In the genomic region with DNA sequence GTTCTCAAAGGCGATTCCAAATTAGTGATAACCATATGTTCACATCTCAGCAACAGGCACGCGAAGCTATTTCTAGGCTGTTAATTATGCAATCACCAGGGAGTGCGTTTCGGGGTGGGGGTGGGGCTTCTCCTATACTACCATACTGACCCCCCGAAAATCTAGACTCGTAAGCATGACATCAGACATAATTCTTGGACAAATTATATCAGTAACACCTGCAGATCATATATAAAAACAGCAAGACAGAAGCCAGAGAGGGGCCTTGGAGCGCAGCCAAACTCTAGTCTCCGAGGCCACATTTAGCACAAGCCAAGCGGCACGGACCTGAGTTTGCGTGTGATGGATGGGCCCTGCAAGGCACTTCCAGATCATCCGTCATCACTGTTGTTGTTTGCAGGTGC, we compare ENCODE assay signal across 8 mouse cellular contexts.
A peak's percentile ranks its signal among the peaks of the same experiment; 100 is the strongest.
DNase-seq lines count a peak whose midpoint lies in the region; ATAC-seq and TF ChIP-seq lines count a peak whose summit lies in the region.

No protein-coding gene starts in this region.

- intact Hi-C loops in heart, adult 2 months (cut with DNase I) = no loop called here
- intact Hi-C loops in heart, postnatal 25 days (cut with DNase I) = loop anchor here (10.0 kb wide), 1 partner anchor 311 kb away; no protein-coding TSS in a partner anchor
- intact Hi-C loops in left cerebral cortex, postnatal 36 days (cut with DNase I) = loop anchor here (10.0 kb wide), 1 partner anchor 429 kb away; no protein-coding TSS in a partner anchor

- DNase-seq in heart, adult 2 months = peak; percentile 56 to 57
- DNase-seq in heart, postnatal 25 days (ENCODE audit: low spot score) = no peak
- peak; percentile 12 for DNase-seq in adrenal gland, adult 8-10 months
- peak; percentile 63 for DNase-seq in embryo, embryonic 11.5 days (ENCODE audit: low read depth, low spot score)
- peak; percentile 68 for DNase-seq in heart, postnatal 4 days
- peak; percentile 25 to 32 for DNase-seq in left cerebral cortex, postnatal 36 days (ENCODE audit: low spot score in 2 of 2)
- DNase-seq in B cell, adult 2 months = no peak

- no peaks in the 10 kb centered on the region for H3K27me3 ChIP-seq in heart, adult 2 months (ENCODE audit: control insufficient read depth, insufficient read depth, low read length)
- H3K27me3 ChIP-seq in stomach, embryonic 14.5 days (ENCODE audit: control insufficient read depth, insufficient read depth, low read length) = no peaks in the 10 kb centered on the region

- H3K4me1 ChIP-seq in heart, adult 2 months (ENCODE audit: control insufficient read depth, insufficient read depth, low read length) = peaks cover 2% of the 10 kb centered on the region
- H3K4me1 ChIP-seq in stomach, embryonic 14.5 days (ENCODE audit: control insufficient read depth, insufficient read depth, low read length) = peaks cover 4% of the 10 kb centered on the region; the same call in 1 of the 2 replicates

- H3K9ac ChIP-seq in heart, adult 2 months (ENCODE audit: low read depth, low read length) = no peak overlapping the region; the same call in 1 of the 2 replicates
- H3K9ac ChIP-seq in stomach, embryonic 14.5 days (replicated peaks; ENCODE audit: low read depth, low read length) = no peak overlapping the region

- WGBS in heart, adult 2 months = 22% methylated on average over 13 of the region's 13 CpGs
- 17% methylated on average over 13 of the region's 13 CpGs for WGBS in stomach, embryonic 14.5 days

- no peak overlapping the region for H3K4me3 ChIP-seq in heart, adult 2 months
- H3K4me3 ChIP-seq in stomach, embryonic 14.5 days (ENCODE audit: low read depth, low read length) = no peak overlapping the region

- TF ChIP-seq EP300 in heart, adult 2 months (IDR thresholded peaks at IDR 0.05; ENCODE audit: insufficient read depth, low read depth, low read length) = no peak

- H3K9me3 ChIP-seq in stomach, embryonic 14.5 days (ENCODE audit: control insufficient read depth, low read depth, low read length) = no peaks in the 10 kb centered on the region; the same call in 1 of the 2 replicates

- 0 out of 2 replicates have a peak, but pooled peaks have one; percentile 16 for TF ChIP-seq POLR2A in heart, adult 2 months (IDR thresholded peaks at IDR 0.05; ENCODE audit: insufficient read depth, low read depth, low read length)

- ATAC-seq in stomach, embryonic 14.5 days (ENCODE audit: insufficient number of reproducible peaks, insufficient read depth, low FRiP score, low read depth) = peak; percentile 61; the same call in 1 of the 2 replicates

- TF ChIP-seq CTCF in heart, adult 2 months (IDR thresholded peaks at IDR 0.05) = no peak

- H3K36me3 ChIP-seq in heart, adult 2 months (ENCODE audit: control insufficient read depth, insufficient read depth, low read length) = no peaks in the 10 kb centered on the region
- H3K36me3 ChIP-seq in stomach, embryonic 14.5 days (ENCODE audit: control insufficient read depth, insufficient read depth, low read length) = no peaks in the 10 kb centered on the region

- H3K27ac ChIP-seq in heart, adult 2 months = peak overlapping the region; percentile 45
- H3K27ac ChIP-seq in stomach, embryonic 14.5 days (ENCODE audit: low read length) = no peak overlapping the region

- H3K79me2 ChIP-seq in heart, adult 2 months (replicated peaks; ENCODE audit: control insufficient read depth, insufficient read depth, low read length) = no peaks in the 10 kb centered on the region

- peak overlapping the region; percentile 24 for H3K4me2 ChIP-seq in stomach, embryonic 14.5 days (replicated peaks; ENCODE audit: low read depth, low read length)

Comparison
In these comparisons a context has a peak if more than half of its experiments do, and no peak if none do; other contexts are left out.
1. DNase-seq: peak in heart, adult 2 months (2 of 2), adrenal gland, adult 8-10 months (single experiment), embryo, embryonic 11.5 days (single experiment), heart, postnatal 4 days (single experiment) and left cerebral cortex, postnatal 36 days (2 of 2); none in heart, postnatal 25 days (single experiment) and B cell, adult 2 months (0 of 2).